Mouse (Mus musculus) myocyte (in vitro differentiated cells): Measurements from ENCODE around the gene Sgta. TPM values are rescaled to one million over a fixed set of nuclear protein-coding genes. Genes with fewer than 3 reads are reported as not detected.

ENCODE experiments used
- H3K27me3 ChIP-seq: one replicate; pipeline ENCODE4 v1.6.1; 2011; ENCODE audit not compliant: control insufficient read depth, insufficient read depth, insufficient read length
- H3K36me3 ChIP-seq: one replicate; pipeline ENCODE4 v1.6.1; 2011; ENCODE audit not compliant: control insufficient read depth, insufficient read depth
- H3K4me2 ChIP-seq: one replicate; pipeline ENCODE4 v1.6.1; 2011; ENCODE audit warnings: low read depth, control low read depth
- H3K4me3 ChIP-seq: one replicate; pipeline ENCODE4 v1.5.1; 2011; ENCODE audit warnings: mild to moderate bottlenecking, control low read depth, moderate library complexity
- H3K79me2 ChIP-seq: one replicate; pipeline ENCODE4 v1.6.1; 2011; ENCODE audit not compliant: control insufficient read depth, insufficient read depth
- H3ac ChIP-seq: one replicate; pipeline ENCODE4 v1.6.1; 2011; ENCODE audit not compliant: control insufficient read depth, insufficient read length
- CEBPB ChIP-seq: IDR thresholded peaks from 2 replicates; pipeline ENCODE4 v1.6.1; 2011; ENCODE audit warnings: mild to moderate bottlenecking, moderate library complexity; ENCODE audit not compliant: poor library complexity, insufficient read depth, severe bottlenecking
- E2F4 ChIP-seq: IDR thresholded peaks from one replicate; pipeline ENCODE4 v1.6.1; 2011; ENCODE audit warnings: mild to moderate bottlenecking, control low read depth, moderate library complexity; ENCODE audit not compliant: insufficient read depth
- MAX ChIP-seq: IDR thresholded peaks from one replicate; pipeline ENCODE4 v1.6.1; 2011; ENCODE audit warnings: low read depth, mild to moderate bottlenecking, control low read depth
- MYOD1 ChIP-seq, 3 experiments: IDR thresholded peaks; one replicate each; pipeline ENCODE4 v1.6.1; 2011; ENCODE audit warnings: control low read depth in 2 of 3, low read depth in 2 of 3, mild to moderate bottlenecking in 2 of 3, moderate library complexity in 1 of 3; ENCODE audit not compliant: insufficient read length in 2 of 3, control insufficient read depth in 1 of 3
- MYOG ChIP-seq, 3 experiments: IDR thresholded peaks; one replicate each; pipeline ENCODE4 v1.6.1; 2011; ENCODE audit warnings: control low read depth in 2 of 3, low read depth in 2 of 3, mild to moderate bottlenecking in 2 of 3; ENCODE audit not compliant: insufficient read length in 2 of 3, control insufficient read depth in 1 of 3, insufficient read depth in 1 of 3
- POLR2A ChIP-seq: IDR thresholded peaks from one replicate; pipeline ENCODE4 v1.6.1; 2011; ENCODE audit warnings: low read depth, mild to moderate bottlenecking, control low read depth, moderate library complexity; ENCODE audit not compliant: insufficient read length
- POLR2AphosphoS2 ChIP-seq: IDR thresholded peaks from one replicate; pipeline ENCODE4 v1.6.1; 2011; ENCODE audit warnings: low read depth, control low read depth; ENCODE audit not compliant: insufficient read length
- REST ChIP-seq: IDR thresholded peaks from one replicate; pipeline ENCODE4 v1.6.1; 2011; ENCODE audit warnings: mild to moderate bottlenecking, control low read depth, moderate library complexity; ENCODE audit not compliant: insufficient read depth, insufficient read length
- SRF ChIP-seq: IDR thresholded peaks from one replicate; pipeline ENCODE4 v1.6.1; 2011; ENCODE audit warnings: low read depth; ENCODE audit not compliant: control insufficient read depth, insufficient read length
- TCF12 ChIP-seq: IDR thresholded peaks from one replicate; pipeline ENCODE4 v1.6.1; 2011; ENCODE audit warnings: mild to moderate bottlenecking, control low read depth; ENCODE audit not compliant: poor library complexity, insufficient read depth, severe bottlenecking
- TCF3 ChIP-seq: IDR thresholded peaks from one replicate; pipeline ENCODE4 v1.6.1; 2011; ENCODE audit warnings: low read depth, control low read depth; ENCODE audit not compliant: insufficient read length
- USF1 ChIP-seq: IDR thresholded peaks from one replicate; pipeline ENCODE4 v1.6.1; 2011; ENCODE audit warnings: low read depth, mild to moderate bottlenecking, control low read depth, moderate library complexity
- polyA plus RNA-seq: library from polyadenylated mRNA; unstranded; fragments of >200 nt; fragmentation: generic; extraction: Trizol; gene quantifications from one replicate; pipeline ENCODE4 v1.2.1, GENCODE M21; 2012; ENCODE audit warnings: missing spikeins

The Sgta gene
- polyA plus RNA-seq, 1 experiment = 192 TPM

GRCm38 (mm10) chr10:81033586-81033985, 26.4 kb downstream of the Sgta start:
- TF ChIP-seq USF1 = no peak
- no peak for TF ChIP-seq SRF
- no peak for TF ChIP-seq MYOG (IDR thresholded peaks at IDR 0.05; ENCODE audit: control insufficient read depth in 1 of 3, insufficient read depth in 1 of 3, insufficient read length in 2 of 3, low read depth in 2 of 3)
- no peak for TF ChIP-seq TCF3
- no peak for TF ChIP-seq MAX
- TF ChIP-seq MYOD1 (IDR thresholded peaks at IDR 0.05; ENCODE audit: control insufficient read depth in 1 of 3, insufficient read length in 2 of 3, low read depth in 2 of 3) = no peak
- no peak for TF ChIP-seq E2F4
- no peak for TF ChIP-seq CEBPB
- no peaks in the 10 kb centered on the region for H3K27me3 ChIP-seq
- H3ac ChIP-seq = no peak overlapping the region
- H3K4me3 ChIP-seq = no peak overlapping the region
- H3K4me2 ChIP-seq = no peak overlapping the region
- no peaks in the 10 kb centered on the region for H3K79me2 ChIP-seq
- no peaks in the 10 kb centered on the region for H3K36me3 ChIP-seq

GRCm38 (mm10) chr10:81029031-81029430, 30.9 kb downstream of the Sgta start:
- no peak for TF ChIP-seq TCF3
- TF ChIP-seq USF1 = no peak
- peak; percentile 14 for TF ChIP-seq POLR2AphosphoS2
- TF ChIP-seq TCF12 = no peak
- H3K27me3 ChIP-seq = no peaks in the 10 kb centered on the region
- no peak overlapping the region for H3ac ChIP-seq
- no peaks in the 10 kb centered on the region for H3K79me2 ChIP-seq
- H3K36me3 ChIP-seq = no peaks in the 10 kb centered on the region
- H3K4me3 ChIP-seq = no peak overlapping the region
- H3K4me2 ChIP-seq = no peak overlapping the region

GRCm38 (mm10) chr10:81028219-81028618, 31.8 kb downstream of the Sgta start:
- Histone ChIP-seq H3K4me2 (no peak overlapping the region), H3K27me3 (no peaks in the 10 kb centered on the region), H3K4me3 (no peak overlapping the region), H3K79me2 (no peaks in the 10 kb centered on the region), H3K36me3 (no peaks in the 10 kb centered on the region), H3ac (no peak overlapping the region)
- TF ChIP-seq MYOD1 (IDR thresholded peaks at IDR 0.05; ENCODE audit: control insufficient read depth in 1 of 3, insufficient read length in 2 of 3, low read depth in 2 of 3) (no peak), REST (no peak), TCF3 (no peak), E2F4 (no peak), POLR2AphosphoS2 (no peak), TCF12 (no peak), POLR2A (no peak), CEBPB (no peak), USF1 (no peak), MAX (no peak), SRF (no peak), MYOG (IDR thresholded peaks at IDR 0.05; ENCODE audit: control insufficient read depth in 1 of 3, insufficient read depth in 1 of 3, insufficient read length in 2 of 3, low read depth in 2 of 3) (no peak)

- TF ChIP-seq MYOG (IDR thresholded peaks at IDR 0.05; ENCODE audit: control insufficient read depth in 1 of 3, insufficient read depth in 1 of 3, insufficient read length in 2 of 3, low read depth in 2 of 3) = peak in 1 of 3 experiments; percentile 41
- no peak for TF ChIP-seq MYOD1 (IDR thresholded peaks at IDR 0.05; ENCODE audit: control insufficient read depth in 1 of 3, insufficient read length in 2 of 3, low read depth in 2 of 3)
- peak; percentile 55 for TF ChIP-seq USF1
- no peak for TF ChIP-seq MAX
- Histone ChIP-seq H3K27me3 (no peaks in the 10 kb centered on the region), H3ac (no peak overlapping the region), H3K4me3 (no peak overlapping the region), H3K36me3 (no peaks in the 10 kb centered on the region), H3K4me2 (peak overlapping the region; percentile 56), H3K79me2 (no peaks in the 10 kb centered on the region)
Measured at GRCm38 (mm10) chr10:81027331-81027730, 32.6 kb downstream of the Sgta start.

- Histone ChIP-seq H3K4me3 (no peak overlapping the region), H3K79me2 (no peaks in the 10 kb centered on the region), H3K36me3 (no peaks in the 10 kb centered on the region), H3ac (no peak overlapping the region), H3K4me2 (peak overlapping the region; percentile 53), H3K27me3 (no peaks in the 10 kb centered on the region)
- TF ChIP-seq POLR2AphosphoS2 = no peak
- TF ChIP-seq REST = no peak
- no peak for TF ChIP-seq USF1
- no peak for TF ChIP-seq E2F4
Measured at GRCm38 (mm10) chr10:81026857-81027256, 33.1 kb downstream of the Sgta start.

- Histone ChIP-seq H3ac (no peak within 1 kb of the TSS), H3K4me2 (no peak within 1 kb of the TSS), H3K4me3 (no peak within 1 kb of the TSS), H3K36me3 (no peaks in the 10 kb centered on the region), H3K79me2 (no peaks in the 10 kb centered on the region), H3K27me3 (no peaks in the 10 kb centered on the region)
- TF ChIP-seq TCF3 (no peak), REST (no peak), MAX (no peak), MYOG (IDR thresholded peaks at IDR 0.05; ENCODE audit: control insufficient read depth in 1 of 3, insufficient read depth in 1 of 3, insufficient read length in 2 of 3, low read depth in 2 of 3) (no peak), SRF (no peak), POLR2A (no peak)
Measured at GRCm38 (mm10) chr10:81025639-81026275, 34.2 kb downstream of the Sgta start, which contains the start of gene Diras1. Gene Diras1, minus strand, starts transcription at chr10:81025662.
